Mouse (Mus musculus) neural tube, embryonic 15.5 days (tissue): ENCODE measurements around the gene Rps3. TPM values are rescaled to one million over a fixed set of nuclear protein-coding genes. Genes with fewer than 3 reads are reported as not detected.

Experiments used
- ATAC-seq: fragments of 200-750 bp; cut with Nextera tagmentation; 2 replicates; pipeline ENCODE4 v1.8.0; 2017; ENCODE audit warnings: mild to moderate bottlenecking, moderate TSS enrichment, moderate library complexity; ENCODE audit not compliant: low FRiP score
- H3K27ac ChIP-seq: fragments of 300-500 bp; sonication (generic); replicated peaks from 2 replicates; pipeline ENCODE4 v1.5.1; 2015; ENCODE audit warnings: mild to moderate bottlenecking, inconsistent platforms
- H3K27me3 ChIP-seq: fragments of 300-500 bp; sonication (generic); replicated peaks from 2 replicates; pipeline ENCODE4 v1.6.1; 2015; ENCODE audit warnings: inconsistent platforms
- H3K36me3 ChIP-seq: fragments of 300-500 bp; sonication (generic); 2 replicates; pipeline ENCODE4 v1.6.1; 2015; ENCODE audit warnings: inconsistent platforms
- H3K4me1 ChIP-seq: fragments of 300-500 bp; sonication (generic); 2 replicates; pipeline ENCODE4 v1.6.1; 2015; ENCODE audit warnings: inconsistent platforms
- H3K4me2 ChIP-seq: fragments of 300-500 bp; sonication (generic); 2 replicates; pipeline ENCODE4 v1.6.1; 2015; ENCODE audit warnings: inconsistent platforms, mild to moderate bottlenecking, moderate library complexity
- H3K4me3 ChIP-seq: fragments of 300-500 bp; sonication (generic); replicated peaks from 2 replicates; pipeline ENCODE4 v1.5.1; 2015; ENCODE audit warnings: mild to moderate bottlenecking, inconsistent platforms
- H3K9ac ChIP-seq: fragments of 300-500 bp; sonication (generic); replicated peaks from 2 replicates; pipeline ENCODE4 v1.6.1; 2015; ENCODE audit warnings: mild to moderate bottlenecking, inconsistent platforms
- H3K9me3 ChIP-seq: fragments of 300-500 bp; sonication (generic); replicated peaks from 2 replicates; pipeline ENCODE4 v1.6.1; 2016; ENCODE audit warnings: inconsistent platforms
- WGBS: fragments of 180-500 bp; shearing (Covaris S2); methylation state at CpG from one replicate; pipeline ENCODE4 v1.1.7; 2015; ENCODE audit warnings: mixed read lengths; 5-methylcytosine and 5-hydroxymethylcytosine counted together
- polyA plus RNA-seq: library from polyadenylated mRNA; unstranded; fragments of >200 nt; fragmentation: Nextera tagmentation; extraction: Ambion mirVana; gene quantifications from 2 replicates; pipeline ENCODE4 v1.2.1, GENCODE M21; 2015

Rps3 gene
- polyA plus RNA-seq, 1 experiment from 2014 or later = 412 TPM

DNA sequence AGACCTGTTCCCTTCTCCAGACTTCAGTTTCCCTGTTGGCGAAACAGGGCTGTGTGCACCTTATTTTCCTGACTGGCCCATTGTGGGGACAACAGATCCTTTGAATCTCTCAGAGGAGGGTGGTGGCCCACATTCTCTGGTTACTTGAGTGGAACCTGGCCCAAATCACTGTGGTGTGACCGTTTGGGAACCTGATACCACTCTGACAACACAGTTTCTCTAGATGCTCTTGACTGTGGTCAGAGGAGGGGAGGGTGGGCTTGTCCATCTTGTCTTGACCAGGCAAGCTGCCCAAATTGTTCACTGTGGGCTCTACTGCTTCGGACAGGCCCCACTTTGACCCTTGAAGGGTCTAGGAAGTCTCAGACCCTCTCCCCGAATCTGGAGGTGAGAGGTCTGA lies 29.5 kb downstream of the Rps3 start:
- Histone ChIP-seq H3K4me3 (no peak overlapping the region), H3K9ac (no peak overlapping the region), H3K4me2 (no peak overlapping the region), H3K27ac (no peak overlapping the region), H3K36me3 (peaks cover 14% of the 10 kb centered on the region; the same call in 1 of the 2 replicates), H3K9me3 (no peaks in the 10 kb centered on the region), H3K27me3 (no peaks in the 10 kb centered on the region), H3K4me1 (peaks cover 16% of the 10 kb centered on the region)
- ATAC-seq = no peak
- WGBS = 73% methylated on average over 4 of the region's 4 CpGs

DNA sequence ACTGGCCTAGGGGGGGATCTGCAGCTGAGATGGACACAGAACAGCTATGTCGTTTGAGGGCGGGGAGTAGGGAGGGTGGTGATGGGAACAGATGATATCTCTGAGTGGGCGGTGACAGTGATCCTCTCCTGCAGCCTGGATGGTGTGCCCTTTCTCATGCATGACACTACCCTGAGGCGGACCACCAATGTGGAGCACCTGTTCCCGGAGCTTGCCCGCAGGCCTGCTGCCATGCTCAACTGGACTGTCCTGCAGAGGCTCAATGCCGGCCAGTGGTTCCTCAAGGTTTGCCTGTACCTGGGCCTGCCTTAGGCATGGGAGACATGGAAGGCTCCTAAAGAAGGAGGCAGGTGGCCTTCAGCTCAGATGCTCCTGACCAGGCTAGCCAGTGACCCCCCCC lies 30.7 kb downstream of the Rps3 start:
- H3K9ac ChIP-seq = no peak overlapping the region
- no peak overlapping the region for H3K4me3 ChIP-seq
- H3K4me2 ChIP-seq = no peak overlapping the region
- no peaks in the 10 kb centered on the region for H3K27me3 ChIP-seq
- H3K36me3 ChIP-seq = 0 out of 2 replicates have a peak, but pooled peaks cover 9% of the 10 kb centered on the region
- no peaks in the 10 kb centered on the region for H3K9me3 ChIP-seq
- no peak for ATAC-seq
- peaks cover 25% of the 10 kb centered on the region for H3K4me1 ChIP-seq
- WGBS = 84% methylated on average over 7 of the region's 7 CpGs
- no peak overlapping the region for H3K27ac ChIP-seq

DNA sequence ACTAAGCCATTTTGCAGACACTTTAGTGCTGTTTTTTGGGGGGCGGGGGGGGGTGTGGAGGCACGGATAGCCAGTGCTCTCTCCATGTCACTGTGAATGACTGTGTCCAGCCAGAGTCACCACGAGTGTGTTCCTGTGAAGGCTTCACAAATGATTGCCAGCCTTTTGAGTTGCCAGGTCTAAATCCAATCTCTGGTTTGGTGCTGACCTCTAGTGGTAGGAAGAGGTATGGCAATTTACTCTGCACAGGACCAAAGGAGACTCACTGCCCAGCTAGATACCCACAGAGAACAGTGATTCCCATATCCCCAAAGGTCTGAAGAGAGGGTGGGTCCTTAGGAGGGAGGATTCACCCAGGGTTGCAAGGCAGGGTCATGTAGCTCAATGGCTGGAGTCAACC lies 32.8 kb downstream of the Rps3 start:
- no peaks in the 10 kb centered on the region for H3K9me3 ChIP-seq
- no peaks in the 10 kb centered on the region for H3K27me3 ChIP-seq
- WGBS = 0% methylated on average over 3 of the region's 3 CpGs
- H3K4me2 ChIP-seq = no peak overlapping the region
- H3K4me1 ChIP-seq = peaks cover 40% of the 10 kb centered on the region
- no peak overlapping the region for H3K4me3 ChIP-seq
- ATAC-seq = peak; percentile 33
- H3K9ac ChIP-seq = no peak overlapping the region
- H3K27ac ChIP-seq = 0 out of 2 replicates have a peak overlapping the region, but pooled peaks have one; percentile 33
- H3K36me3 ChIP-seq = 0 out of 2 replicates have a peak, but pooled peaks cover 4% of the 10 kb centered on the region

DNA sequence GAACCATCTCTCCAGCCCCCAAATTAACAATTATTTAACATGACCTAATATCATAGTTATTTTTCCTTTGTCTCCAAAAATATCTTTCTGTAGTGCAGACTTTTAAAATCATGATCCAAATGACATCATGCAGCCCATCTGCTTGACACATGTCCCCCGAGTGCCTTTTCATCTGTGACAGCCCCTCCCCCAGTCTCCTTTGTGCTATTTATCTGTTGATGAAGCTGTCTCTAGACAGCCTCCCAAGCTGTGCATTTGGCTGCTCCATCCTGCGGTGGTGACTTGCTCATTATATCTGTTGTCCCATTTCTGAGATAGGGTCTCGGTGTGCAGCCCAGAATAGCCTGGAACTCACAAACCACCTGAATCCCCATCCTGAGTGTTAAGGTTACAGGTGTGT lies 33.8 kb downstream of the Rps3 start:
- Histone ChIP-seq H3K9ac (no peak overlapping the region), H3K27ac (peak overlapping the region; percentile 33; the same call in 1 of the 2 replicates)
- no peak; the same call in 1 of the 2 replicates for ATAC-seq

GRCm38 (mm10) chr7:99449063-99449462 lies 34.5 kb downstream of the Rps3 start:
- Histone ChIP-seq H3K36me3 (0 out of 2 replicates have a peak, but pooled peaks cover 6% of the 10 kb centered on the region), H3K4me2 (no peak overlapping the region), H3K9ac (no peak overlapping the region), H3K9me3 (no peaks in the 10 kb centered on the region), H3K27ac (peak overlapping the region; percentile 42; the same call in 1 of the 2 replicates), H3K4me3 (no peak overlapping the region), H3K27me3 (no peaks in the 10 kb centered on the region), H3K4me1 (peaks cover 43% of the 10 kb centered on the region)
- 40% methylated on average over 8 of the region's 8 CpGs for WGBS
- ATAC-seq = no peak

More for the DNA sequence above, 33.8 kb downstream of the Rps3 start:
- 0 out of 2 replicates have a peak, but pooled peaks cover 3% of the 10 kb centered on the region for H3K36me3 ChIP-seq
- no peak overlapping the region for H3K4me2 ChIP-seq
- WGBS = 17% methylated on average over 3 of the region's 3 CpGs
- no peak overlapping the region for H3K4me3 ChIP-seq
- H3K27me3 ChIP-seq = no peaks in the 10 kb centered on the region
- H3K9me3 ChIP-seq = no peaks in the 10 kb centered on the region
- peaks cover 43% of the 10 kb centered on the region for H3K4me1 ChIP-seq

- peaks cover 43% of the 10 kb centered on the region for H3K4me1 ChIP-seq
These were observed 34.9 kb downstream of the Rps3 start for GRCm38 (mm10) chr7:99448619-99449018.

GRCm38 (mm10) chr7:99447323-99447722 lies 36.2 kb downstream of the Rps3 start:
- H3K9ac ChIP-seq = no peak overlapping the region
- no peak overlapping the region for H3K4me2 ChIP-seq
- H3K4me3 ChIP-seq = no peak overlapping the region
- no peak for ATAC-seq
- H3K27ac ChIP-seq = peak overlapping the region; percentile 15; the same call in 1 of the 2 replicates
- peaks cover 43% of the 10 kb centered on the region for H3K4me1 ChIP-seq
- WGBS = 44% methylated on average over 5 of the region's 5 CpGs
- no peaks in the 10 kb centered on the region for H3K27me3 ChIP-seq
- 0 out of 2 replicates have a peak, but pooled peaks cover 6% of the 10 kb centered on the region for H3K36me3 ChIP-seq
- H3K9me3 ChIP-seq = no peaks in the 10 kb centered on the region

More at GRCm38 (mm10) chr7:99448619-99449018, 34.9 kb downstream of the Rps3 start:
- ATAC-seq = no peak
- WGBS = 81% methylated on average over 5 of the region's 5 CpGs
- peak overlapping the region; percentile 42; the same call in 1 of the 2 replicates for H3K27ac ChIP-seq
- no peak overlapping the region for H3K4me3 ChIP-seq
- 0 out of 2 replicates have a peak, but pooled peaks cover 6% of the 10 kb centered on the region for H3K36me3 ChIP-seq
- no peak overlapping the region for H3K9ac ChIP-seq
- H3K9me3 ChIP-seq = no peaks in the 10 kb centered on the region
- H3K4me2 ChIP-seq = no peak overlapping the region
- no peaks in the 10 kb centered on the region for H3K27me3 ChIP-seq

DNA sequence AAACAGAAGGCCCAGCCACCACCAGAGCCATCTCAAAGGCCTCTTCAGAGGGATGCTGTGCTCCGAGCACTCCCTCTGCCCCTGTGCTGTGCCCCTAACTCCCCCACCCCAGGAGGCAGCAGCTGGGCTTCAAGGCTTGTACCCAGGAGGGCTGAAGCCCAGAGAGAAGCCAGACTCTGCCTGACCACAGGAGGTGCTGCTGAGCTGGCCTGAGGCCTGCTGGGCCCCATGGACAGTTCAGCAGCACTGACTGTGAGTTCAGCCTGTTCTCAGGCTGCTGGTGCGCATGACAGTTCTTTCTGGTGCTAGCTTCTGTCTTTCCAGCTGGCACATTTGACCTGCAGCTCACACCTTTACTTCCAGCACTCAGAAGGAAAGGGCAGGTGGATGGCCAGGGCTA lies 37.7 kb downstream of the Rps3 start:
- WGBS = 75% methylated on average over 2 of the region's 2 CpGs
- no peak overlapping the region for H3K9ac ChIP-seq
- ATAC-seq = no peak
- 0 out of 2 replicates have a peak overlapping the region, but pooled peaks have one; percentile 38 for H3K27ac ChIP-seq
- H3K4me1 ChIP-seq = peaks cover 55% of the 10 kb centered on the region
- no peak overlapping the region for H3K4me3 ChIP-seq
- H3K9me3 ChIP-seq = no peaks in the 10 kb centered on the region
- H3K36me3 ChIP-seq = peaks cover 9% of the 10 kb centered on the region; the same call in 1 of the 2 replicates
- H3K27me3 ChIP-seq = no peaks in the 10 kb centered on the region
- no peak overlapping the region for H3K4me2 ChIP-seq

DNA sequence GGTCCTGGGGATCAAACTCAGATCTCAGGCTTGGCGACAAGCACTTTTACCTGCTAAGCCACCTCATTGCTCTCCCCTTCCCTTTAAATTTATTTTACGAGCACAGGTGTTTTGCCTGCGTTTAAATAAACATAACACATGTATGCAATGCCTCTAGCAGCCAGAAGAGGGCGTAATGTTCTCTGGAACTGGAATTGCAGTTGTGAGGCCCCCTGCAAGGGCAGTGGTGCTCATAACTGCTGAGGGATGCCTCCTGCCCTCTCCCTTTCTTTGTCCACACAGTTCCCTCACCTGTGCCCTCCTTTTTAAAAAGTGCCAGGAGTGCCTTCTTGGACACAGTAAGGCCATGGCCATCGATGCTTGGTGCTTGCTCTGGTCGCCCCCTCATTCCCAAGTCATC lies 39.5 kb downstream of the Rps3 start:
- H3K27ac ChIP-seq = no peak overlapping the region
- H3K9me3 ChIP-seq = no peaks in the 10 kb centered on the region
- H3K4me1 ChIP-seq = peaks cover 38% of the 10 kb centered on the region
- no peak overlapping the region for H3K4me3 ChIP-seq
- H3K27me3 ChIP-seq = no peaks in the 10 kb centered on the region
- ATAC-seq = no peak
- peaks cover 9% of the 10 kb centered on the region; the same call in 1 of the 2 replicates for H3K36me3 ChIP-seq
- WGBS = 67% methylated on average over 6 of the region's 6 CpGs
- no peak overlapping the region for H3K4me2 ChIP-seq
- H3K9ac ChIP-seq = no peak overlapping the region

DNA sequence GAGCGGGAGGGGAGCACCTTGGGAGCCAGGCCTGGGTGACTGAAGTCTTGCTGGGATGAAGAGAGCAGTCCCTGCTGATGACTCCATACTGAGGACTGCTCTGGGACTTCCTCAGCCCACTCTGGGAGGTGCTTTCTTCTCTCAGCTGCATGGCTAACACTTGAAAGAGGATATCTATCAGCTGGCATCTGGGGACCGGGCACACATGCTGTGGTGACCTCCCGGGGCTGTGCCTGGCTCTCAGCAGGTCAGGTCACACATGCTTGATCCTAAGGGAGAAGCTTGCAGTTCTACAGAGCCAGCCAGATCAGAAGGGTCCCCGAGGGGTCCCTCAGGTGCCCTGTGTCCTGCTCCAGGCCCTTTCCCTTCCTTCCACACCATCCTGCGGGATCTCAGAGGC lies 40.4 kb downstream of the Rps3 start:
- no peak for ATAC-seq
- WGBS = 51% methylated on average over 5 of the region's 5 CpGs
- H3K9ac ChIP-seq = no peak overlapping the region
- H3K4me1 ChIP-seq = peaks cover 32% of the 10 kb centered on the region
- H3K9me3 ChIP-seq = no peaks in the 10 kb centered on the region
- no peaks in the 10 kb centered on the region for H3K27me3 ChIP-seq
- no peak overlapping the region for H3K4me3 ChIP-seq
- H3K4me2 ChIP-seq = no peak overlapping the region
- no peak overlapping the region for H3K27ac ChIP-seq
- H3K36me3 ChIP-seq = peaks cover 12% of the 10 kb centered on the region

DNA sequence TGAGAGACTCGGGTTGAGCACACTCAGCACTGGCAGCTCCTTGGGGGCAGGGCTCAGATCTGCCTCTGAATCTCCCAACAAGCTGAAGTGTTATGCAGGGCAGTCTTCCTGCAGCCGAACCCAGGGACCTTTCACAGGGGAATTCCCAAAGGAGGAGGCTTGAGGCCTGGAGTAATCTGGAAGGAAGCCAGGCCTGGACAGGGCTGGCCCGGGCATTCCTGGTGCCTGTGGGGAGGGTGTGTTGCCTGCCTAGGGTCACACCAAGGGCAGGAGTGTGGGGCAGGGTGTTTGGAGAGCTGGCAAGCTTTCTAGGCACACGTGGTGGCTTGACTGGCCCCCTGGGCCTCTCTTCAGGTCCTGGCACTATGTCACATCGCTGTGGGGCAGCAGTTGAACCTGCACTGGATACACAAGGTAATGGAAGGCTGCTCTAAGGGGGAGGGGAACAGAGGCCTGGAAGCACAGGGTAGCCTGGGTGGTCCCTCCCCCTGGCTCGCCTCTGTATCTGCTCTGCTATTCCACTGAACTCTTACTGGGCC lies 41.9 kb downstream of the Rps3 start:
- ATAC-seq = peak; percentile 37; the same call in 1 of the 2 replicates

GRCm38 (mm10) chr7:99438881-99439280 lies 44.7 kb downstream of the Rps3 start:
- Histone ChIP-seq H3K27ac (no peak overlapping the region), H3K9ac (no peak overlapping the region), H3K27me3 (no peaks in the 10 kb centered on the region), H3K36me3 (peaks cover 11% of the 10 kb centered on the region), H3K4me3 (no peak overlapping the region), H3K9me3 (no peaks in the 10 kb centered on the region), H3K4me1 (peaks cover 24% of the 10 kb centered on the region), H3K4me2 (no peak overlapping the region)
- ATAC-seq = no peak
- WGBS = 68% methylated on average over 10 of the region's 10 CpGs

More for the DNA sequence above, 41.9 kb downstream of the Rps3 start:
- H3K9ac ChIP-seq = no peak overlapping the region
- H3K4me2 ChIP-seq = no peak overlapping the region
- peaks cover 17% of the 10 kb centered on the region for H3K36me3 ChIP-seq
- H3K9me3 ChIP-seq = no peaks in the 10 kb centered on the region
- H3K4me3 ChIP-seq = no peak overlapping the region
- 15% methylated on average over 6 of the region's 6 CpGs for WGBS
- peaks cover 21% of the 10 kb centered on the region for H3K4me1 ChIP-seq
- H3K27me3 ChIP-seq = no peaks in the 10 kb centered on the region
- no peak overlapping the region for H3K27ac ChIP-seq
